Mouse (Mus musculus): ENCODE results near the gene Fga. TPM values are rescaled to one million over a fixed set of nuclear protein-coding genes. Genes with fewer than 3 reads are reported as not detected.

The Fga gene
- polyA plus RNA-seq (2014; fragmentation: Nextera tagmentation; extraction: Ambion mirVana) = 0.30 and 0.60 TPM in 2 replicates

- Histone ChIP-seq H3K4me2 (replicated peaks; ENCODE audit: low read depth, low read length) (no peak within 1 kb of the TSS), H3K4me3 (ENCODE audit: low read length) (no peak within 1 kb of the TSS), H3K36me3 (ENCODE audit: control insufficient read depth, insufficient read depth, low read length) (no peaks in the 10 kb centered on the region), H3K9ac (ENCODE audit: low read depth, low read length) (no peak within 1 kb of the TSS), H3K27me3 (ENCODE audit: control insufficient read depth, insufficient read depth, low read length) (no peaks in the 10 kb centered on the region), H3K9me3 (ENCODE audit: control insufficient read depth, low read length) (no peaks in the 10 kb centered on the region), H3K27ac (ENCODE audit: low read depth, low read length) (no peak within 1 kb of the TSS), H3K4me1 (ENCODE audit: control insufficient read depth, insufficient read depth, low read length) (no peaks in the 10 kb centered on the region)
- no peak for ATAC-seq (ENCODE audit: low FRiP score, low TSS enrichment)
- 75% methylated on average over 9 of the region's 9 CpGs for WGBS
Measured at GRCm38 (mm10) chr3:83025475-83026301, at the start of gene Fga. Gene Fga, plus strand, starts transcription at chr3:83026076.

GRCm38 (mm10) chr3:82980818-82981217 is 45.1 kb upstream of the Fga start:
- ATAC-seq (ENCODE audit: low FRiP score, low TSS enrichment) = no peak
- no peak overlapping the region for H3K4me3 ChIP-seq (ENCODE audit: low read length)
- H3K27ac ChIP-seq (ENCODE audit: low read depth, low read length) = no peak overlapping the region
- 67% methylated on average over 6 of the region's 6 CpGs for WGBS
- H3K4me2 ChIP-seq (replicated peaks; ENCODE audit: low read depth, low read length) = no peak overlapping the region
- no peaks in the 10 kb centered on the region for H3K27me3 ChIP-seq (ENCODE audit: control insufficient read depth, insufficient read depth, low read length)
- H3K36me3 ChIP-seq (ENCODE audit: control insufficient read depth, insufficient read depth, low read length) = no peaks in the 10 kb centered on the region
- no peaks in the 10 kb centered on the region for H3K4me1 ChIP-seq (ENCODE audit: control insufficient read depth, insufficient read depth, low read length)
- H3K9me3 ChIP-seq (ENCODE audit: control insufficient read depth, low read length) = no peaks in the 10 kb centered on the region
- no peak overlapping the region for H3K9ac ChIP-seq (ENCODE audit: low read depth, low read length)

- H3K27me3 ChIP-seq (ENCODE audit: control insufficient read depth, insufficient read depth, low read length) = no peaks in the 10 kb centered on the region
- H3K4me1 ChIP-seq (ENCODE audit: control insufficient read depth, insufficient read depth, low read length) = no peaks in the 10 kb centered on the region
- no peak overlapping the region for H3K4me2 ChIP-seq (replicated peaks; ENCODE audit: low read depth, low read length)
- no peak for ATAC-seq (ENCODE audit: low FRiP score, low TSS enrichment)
- no peak overlapping the region for H3K27ac ChIP-seq (ENCODE audit: low read depth, low read length)
- 76% methylated on average over 8 of the region's 8 CpGs for WGBS
- no peak overlapping the region for H3K4me3 ChIP-seq (ENCODE audit: low read length)
- H3K36me3 ChIP-seq (ENCODE audit: control insufficient read depth, insufficient read depth, low read length) = no peaks in the 10 kb centered on the region
- no peak overlapping the region for H3K9ac ChIP-seq (ENCODE audit: low read depth, low read length)
- no peaks in the 10 kb centered on the region for H3K9me3 ChIP-seq (ENCODE audit: control insufficient read depth, low read length)
Measured at GRCm38 (mm10) chr3:82981861-82982260, 44.0 kb upstream of the Fga start.

- no peak overlapping the region for H3K27ac ChIP-seq (ENCODE audit: low read depth, low read length)
- no peak overlapping the region for H3K4me2 ChIP-seq (replicated peaks; ENCODE audit: low read depth, low read length)
- no peak overlapping the region for H3K4me3 ChIP-seq (ENCODE audit: low read length)
- H3K9ac ChIP-seq (ENCODE audit: low read depth, low read length) = no peak overlapping the region
- H3K27me3 ChIP-seq (ENCODE audit: control insufficient read depth, insufficient read depth, low read length) = no peaks in the 10 kb centered on the region
- WGBS = 82% methylated on average over 2 of the region's 2 CpGs
- H3K36me3 ChIP-seq (ENCODE audit: control insufficient read depth, insufficient read depth, low read length) = no peaks in the 10 kb centered on the region
- ATAC-seq (ENCODE audit: low FRiP score, low TSS enrichment) = no peak
- H3K4me1 ChIP-seq (ENCODE audit: control insufficient read depth, insufficient read depth, low read length) = no peaks in the 10 kb centered on the region
- no peaks in the 10 kb centered on the region for H3K9me3 ChIP-seq (ENCODE audit: control insufficient read depth, low read length)
Measured at GRCm38 (mm10) chr3:82984840-82985239, 41.0 kb upstream of the Fga start.

GRCm38 (mm10) chr3:82991963-82992362 is 33.9 kb upstream of the Fga start:
- H3K4me2 ChIP-seq (replicated peaks; ENCODE audit: low read depth, low read length) = no peak overlapping the region
- no peak overlapping the region for H3K27ac ChIP-seq (ENCODE audit: low read depth, low read length)
- H3K9me3 ChIP-seq (ENCODE audit: control insufficient read depth, low read length) = no peaks in the 10 kb centered on the region
- no peak overlapping the region for H3K9ac ChIP-seq (ENCODE audit: low read depth, low read length)
- H3K27me3 ChIP-seq (ENCODE audit: control insufficient read depth, insufficient read depth, low read length) = peaks cover 6% of the 10 kb centered on the region; the same call in 1 of the 2 replicates
- no peak for ATAC-seq (ENCODE audit: low FRiP score, low TSS enrichment)
- H3K4me1 ChIP-seq (ENCODE audit: control insufficient read depth, insufficient read depth, low read length) = 0 out of 2 replicates have a peak, but pooled peaks cover 3% of the 10 kb centered on the region
- no peak overlapping the region for H3K4me3 ChIP-seq (ENCODE audit: low read length)
- WGBS = 84% methylated on average over 12 of the region's 12 CpGs
- no peaks in the 10 kb centered on the region for H3K36me3 ChIP-seq (ENCODE audit: control insufficient read depth, insufficient read depth, low read length)

- Histone ChIP-seq H3K27ac (ENCODE audit: low read depth, low read length) (no peak overlapping the region), H3K4me1 (ENCODE audit: control insufficient read depth, insufficient read depth, low read length) (0 out of 2 replicates have a peak, but pooled peaks cover 3% of the 10 kb centered on the region), H3K9me3 (ENCODE audit: control insufficient read depth, low read length) (no peaks in the 10 kb centered on the region), H3K4me2 (replicated peaks; ENCODE audit: low read depth, low read length) (no peak overlapping the region), H3K27me3 (ENCODE audit: control insufficient read depth, insufficient read depth, low read length) (peaks cover 6% of the 10 kb centered on the region; the same call in 1 of the 2 replicates), H3K4me3 (ENCODE audit: low read length) (no peak overlapping the region), H3K36me3 (ENCODE audit: control insufficient read depth, insufficient read depth, low read length) (no peaks in the 10 kb centered on the region), H3K9ac (ENCODE audit: low read depth, low read length) (no peak overlapping the region)
- 83% methylated on average over 6 of the region's 6 CpGs for WGBS
- no peak for ATAC-seq (ENCODE audit: low FRiP score, low TSS enrichment)
Measured at GRCm38 (mm10) chr3:82992956-82993355, 32.9 kb upstream of the Fga start.

GRCm38 (mm10) chr3:82995368-82995767 is 30.5 kb upstream of the Fga start:
- no peaks in the 10 kb centered on the region for H3K9me3 ChIP-seq (ENCODE audit: control insufficient read depth, low read length)
- H3K9ac ChIP-seq (ENCODE audit: low read depth, low read length) = 0 out of 2 replicates have a peak overlapping the region, but pooled peaks have one; percentile 18
- WGBS = 2% methylated on average over 24 of the region's 24 CpGs
- ATAC-seq (ENCODE audit: low FRiP score, low TSS enrichment) = peak; percentile 85
- H3K36me3 ChIP-seq (ENCODE audit: control insufficient read depth, insufficient read depth, low read length) = no peaks in the 10 kb centered on the region
- H3K4me1 ChIP-seq (ENCODE audit: control insufficient read depth, insufficient read depth, low read length) = 0 out of 2 replicates have a peak, but pooled peaks cover 3% of the 10 kb centered on the region
- no peak overlapping the region for H3K27ac ChIP-seq (ENCODE audit: low read depth, low read length)
- H3K4me3 ChIP-seq (ENCODE audit: low read length) = peak overlapping the region; percentile 21
- H3K27me3 ChIP-seq (ENCODE audit: control insufficient read depth, insufficient read depth, low read length) = peaks cover 6% of the 10 kb centered on the region; the same call in 1 of the 2 replicates
- peak overlapping the region; percentile 54 for H3K4me2 ChIP-seq (replicated peaks; ENCODE audit: low read depth, low read length)

- Histone ChIP-seq H3K9ac (ENCODE audit: low read depth, low read length) (no peak overlapping the region), H3K4me1 (ENCODE audit: control insufficient read depth, insufficient read depth, low read length) (0 out of 2 replicates have a peak, but pooled peaks cover 3% of the 10 kb centered on the region), H3K27me3 (ENCODE audit: control insufficient read depth, insufficient read depth, low read length) (peaks cover 6% of the 10 kb centered on the region; the same call in 1 of the 2 replicates), H3K36me3 (ENCODE audit: control insufficient read depth, insufficient read depth, low read length) (no peaks in the 10 kb centered on the region), H3K4me3 (ENCODE audit: low read length) (no peak overlapping the region), H3K4me2 (replicated peaks; ENCODE audit: low read depth, low read length) (no peak overlapping the region), H3K9me3 (ENCODE audit: control insufficient read depth, low read length) (no peaks in the 10 kb centered on the region), H3K27ac (ENCODE audit: low read depth, low read length) (no peak overlapping the region)
- WGBS = 29% methylated on average over 3 of the region's 3 CpGs
- ATAC-seq (ENCODE audit: low FRiP score, low TSS enrichment) = no peak
Measured at GRCm38 (mm10) chr3:82996656-82997055, 29.2 kb upstream of the Fga start.

GRCm38 (mm10) chr3:82998772-82999463 is 27.0 kb upstream of the Fga start:
- peak; percentile 86 for ATAC-seq (ENCODE audit: low FRiP score, low TSS enrichment)
- H3K4me2 ChIP-seq (replicated peaks; ENCODE audit: low read depth, low read length) = no peak overlapping the region
- no peaks in the 10 kb centered on the region for H3K36me3 ChIP-seq (ENCODE audit: control insufficient read depth, insufficient read depth, low read length)
- no peak overlapping the region for H3K9ac ChIP-seq (ENCODE audit: low read depth, low read length)
- WGBS = 32% methylated on average over 8 of the region's 8 CpGs
- no peak overlapping the region for H3K4me3 ChIP-seq (ENCODE audit: low read length)
- H3K9me3 ChIP-seq (ENCODE audit: control insufficient read depth, low read length) = no peaks in the 10 kb centered on the region
- peaks cover 6% of the 10 kb centered on the region; the same call in 1 of the 2 replicates for H3K27me3 ChIP-seq (ENCODE audit: control insufficient read depth, insufficient read depth, low read length)
- no peak overlapping the region for H3K27ac ChIP-seq (ENCODE audit: low read depth, low read length)
- H3K4me1 ChIP-seq (ENCODE audit: control insufficient read depth, insufficient read depth, low read length) = 0 out of 2 replicates have a peak, but pooled peaks cover 3% of the 10 kb centered on the region

Measured in kidney, embryonic 14.5 days (tissue).